Mouse (Mus musculus) testis, adult 2 months (tissue): Measurements from ENCODE around the gene Slc35e3.

ENCODE experiments used
- CTCF ChIP-seq: fragments of 200-500 bp; IDR thresholded peaks from 2 replicates; pipeline ENCODE4 v1.5.1; 2012; ENCODE audit warnings: low read depth, mild to moderate bottlenecking, inconsistent platforms, low read length, moderate library complexity; ENCODE audit not compliant: control insufficient read depth, insufficient read depth, insufficient replicate concordance
- POLR2A ChIP-seq: fragments of 200-500 bp; IDR thresholded peaks from 2 replicates; pipeline ENCODE4 v1.6.1; 2012; ENCODE audit warnings: low read depth, mild to moderate bottlenecking, inconsistent platforms, low read length, moderate library complexity; ENCODE audit not compliant: control insufficient read depth

DNA sequence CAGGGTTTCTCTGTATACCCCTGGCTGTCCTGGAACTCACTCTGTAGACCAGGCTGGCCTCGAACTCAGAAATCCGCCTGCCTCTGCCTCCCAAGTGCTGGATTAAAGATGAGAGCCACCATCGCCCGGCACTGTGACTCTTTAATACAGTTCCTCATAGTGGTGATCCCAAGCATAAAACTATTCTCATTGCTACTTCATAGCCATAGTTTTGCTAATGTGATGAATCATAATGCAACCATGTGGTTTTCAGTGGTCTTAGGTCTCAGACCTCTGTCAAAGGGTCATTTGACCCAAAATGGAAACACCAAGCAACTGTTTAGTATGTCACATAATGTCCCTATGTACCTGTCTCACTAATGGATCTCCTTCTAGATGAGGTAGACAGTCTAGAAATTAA lies 50.6 kb downstream of the Slc35e3 start:
- TF ChIP-seq POLR2A, result no peak
- TF ChIP-seq CTCF, result no peak
